Mouse (Mus musculus) midbrain, embryonic 13.5 days (tissue): Measurements from ENCODE around the gene Epp13. TPM values are rescaled to one million over a fixed set of nuclear protein-coding genes. Genes with fewer than 3 reads are reported as not detected.
"Not testable (repeated sequence)": the region's sequence is repeated elsewhere in the genome, so short reads cannot be mapped to it uniquely, and the experiment has no call there.

ENCODE experiments used
- ATAC-seq: fragments of 200-750 bp; cut with Nextera tagmentation; 2 replicates; pipeline ENCODE4 v1.8.0; 2017; ENCODE audit warnings: mild to moderate bottlenecking, moderate TSS enrichment, moderate library complexity
- H3K27ac ChIP-seq: fragments of 300-500 bp; sonication (generic); 2 replicates; pipeline ENCODE4 v1.5.1; 2015; ENCODE audit warnings: inconsistent platforms, mild to moderate bottlenecking, moderate library complexity
- H3K27me3 ChIP-seq: fragments of 300-500 bp; sonication (generic); 2 replicates; pipeline ENCODE4 v1.6.1; 2015; ENCODE audit warnings: mild to moderate bottlenecking, inconsistent platforms
- H3K36me3 ChIP-seq: fragments of 300-500 bp; sonication (generic); 2 replicates; pipeline ENCODE4 v1.6.1; 2015; ENCODE audit warnings: mild to moderate bottlenecking, inconsistent platforms
- H3K4me1 ChIP-seq: fragments of 300-500 bp; sonication (generic); replicated peaks from 2 replicates; pipeline ENCODE4 v1.6.1; 2015; ENCODE audit warnings: inconsistent platforms
- H3K4me2 ChIP-seq: fragments of 300-500 bp; sonication (generic); replicated peaks from 2 replicates; pipeline ENCODE4 v1.6.1; 2015; ENCODE audit warnings: moderate library complexity, mild to moderate bottlenecking, inconsistent platforms
- H3K4me3 ChIP-seq: fragments of 300-500 bp; sonication (generic); replicated peaks from 2 replicates; pipeline ENCODE4 v1.5.1; 2015; ENCODE audit warnings: mild to moderate bottlenecking, inconsistent platforms
- H3K9ac ChIP-seq: fragments of 300-500 bp; sonication (generic); replicated peaks from 2 replicates; pipeline ENCODE4 v1.6.1; 2015; ENCODE audit warnings: mild to moderate bottlenecking, inconsistent platforms
- H3K9me3 ChIP-seq: fragments of 300-500 bp; sonication (generic); 2 replicates; pipeline ENCODE4 v1.6.1; 2016; ENCODE audit warnings: mild to moderate bottlenecking, inconsistent platforms
- WGBS: fragments of 180-500 bp; shearing (Covaris S2); methylation state at CpG from one replicate; pipeline ENCODE4 v1.1.7; 2015; 5-methylcytosine and 5-hydroxymethylcytosine counted together
- polyA plus RNA-seq: library from polyadenylated mRNA; unstranded; fragments of >200 nt; fragmentation: Nextera tagmentation; extraction: Ambion mirVana; gene quantifications from 2 replicates; pipeline ENCODE4 v1.2.1, GENCODE M21; 2015

Gene Epp13
- polyA plus RNA-seq, 1 experiment from 2014 or later: not detected

GRCm38 (mm10) chr7:6286921-6287531, 34.5 kb downstream of the Epp13 start:
- Histone ChIP-seq H3K27ac (peak overlapping the region; percentile 74), H3K36me3 (peaks cover 7% of the 10 kb centered on the region; the same call in 1 of the 2 replicates), H3K27me3 (no peaks in the 10 kb centered on the region), H3K4me1 (peaks cover 29% of the 10 kb centered on the region), H3K9ac (peak overlapping the region; percentile 73), H3K4me3 (peak overlapping the region; percentile 56), H3K4me2 (peak overlapping the region; percentile 70), H3K9me3 (no peaks in the 10 kb centered on the region)
- ATAC-seq: peak; percentile 34
- 24% methylated on average over 15 of the region's 15 CpGs for WGBS

- H3K9me3 ChIP-seq, H3K9ac ChIP-seq, H3K4me3 ChIP-seq, H3K4me2 ChIP-seq, ATAC-seq, H3K27me3 ChIP-seq, H3K27ac ChIP-seq: not testable (repeated sequence)
- peaks cover 42% of the 10 kb centered on the region for H3K36me3 ChIP-seq
- 95% methylated on average over 6 of the region's 6 CpGs for WGBS
- H3K4me1 ChIP-seq: peaks cover 21% of the 10 kb centered on the region
Observed at GRCm38 (mm10) chr7:6291121-6291520, 38.6 kb downstream of the Epp13 start.

GRCm38 (mm10) chr7:6300796-6301195, 48.3 kb downstream of the Epp13 start:
- 80% methylated on average over 11 of the region's 11 CpGs for WGBS
- not testable (repeated sequence) for H3K27ac ChIP-seq, H3K9me3 ChIP-seq, H3K4me3 ChIP-seq, ATAC-seq, H3K27me3 ChIP-seq, H3K4me1 ChIP-seq, H3K9ac ChIP-seq, H3K4me2 ChIP-seq
- H3K36me3 ChIP-seq: peaks cover 67% of the 10 kb centered on the region

- Histone ChIP-seq H3K4me3 (peak overlapping the region; percentile 46), H3K9me3 (no peaks in the 10 kb centered on the region), H3K27ac (peak overlapping the region; percentile 88), H3K9ac (peak overlapping the region; percentile 74), H3K4me1 (peaks cover 17% of the 10 kb centered on the region), H3K36me3 (peaks cover 15% of the 10 kb centered on the region), H3K27me3 (no peaks in the 10 kb centered on the region), H3K4me2 (peak overlapping the region; percentile 56)
- 15% methylated on average over 23 of the region's 23 CpGs for WGBS
- ATAC-seq: peak; percentile 92
Observed at GRCm38 (mm10) chr7:6330458-6331232, 78.1 kb downstream of the Epp13 start.

GRCm38 (mm10) chr7:6331233-6331956, 78.9 kb downstream of the Epp13 start, which contains the start of gene Zfp583:
Gene Zfp583, minus strand, starts transcription at chr7:6331285.
- 5% methylated on average over 31 of the region's 31 CpGs for WGBS
- ATAC-seq: peak; percentile 93
- peak within 1 kb of the TSS; percentile 46 for H3K4me3 ChIP-seq

More at GRCm38 (mm10) chr7:6331233-6331956, 78.9 kb downstream of the Epp13 start, which contains the start of gene Zfp583:
- H3K9ac ChIP-seq: peak within 1 kb of the TSS; percentile 74
- peak within 1 kb of the TSS; percentile 88 for H3K27ac ChIP-seq
- no peaks in the 10 kb centered on the region for H3K27me3 ChIP-seq
- no peaks in the 10 kb centered on the region for H3K9me3 ChIP-seq
- peaks cover 17% of the 10 kb centered on the region for H3K4me1 ChIP-seq
- peaks cover 12% of the 10 kb centered on the region for H3K36me3 ChIP-seq
- H3K4me2 ChIP-seq: peak within 1 kb of the TSS; percentile 56

Other genes with a start within 250 kb of the Epp13 start
- gene Vmn1r65, start 241.7 kb upstream of the Epp13 start, polyA plus RNA-seq: not detected in 2 replicates
- gene Nlrp4c, start 207.5 kb upstream of the Epp13 start, polyA plus RNA-seq: not detected in 2 replicates
- gene Zfp787, start 96.7 kb upstream of the Epp13 start, polyA plus RNA-seq: 22.4 and 27.6 TPM in 2 replicates
- 84.7 and 95.4 TPM in 2 replicates for gene Zfp444, start 80.5 kb upstream of the Epp13 start, polyA plus RNA-seq
- not detected in 2 replicates for gene Galp, start 55.6 kb upstream of the Epp13 start, polyA plus RNA-seq
- gene Zscan5b, start 30.4 kb upstream of the Epp13 start, polyA plus RNA-seq: not detected in 2 replicates
- gene Zfp667, start 33.9 kb downstream of the Epp13 start, polyA plus RNA-seq: 15.8 and 18.8 TPM in 2 replicates
- gene Zfp583, start 78.6 kb downstream of the Epp13 start, polyA plus RNA-seq: 11.7 and 12.9 TPM in 2 replicates
- 7.0 and 7.2 TPM in 2 replicates for gene Gm3854, start 91.0 kb downstream of the Epp13 start, polyA plus RNA-seq
- 4.3 and 4.6 TPM in 2 replicates for gene Zfp78, start 110.6 kb downstream of the Epp13 start, polyA plus RNA-seq
- gene Zfp28, start 130.6 kb downstream of the Epp13 start, polyA plus RNA-seq: 16.2 and 18.5 TPM in 2 replicates
- 2.4 and 3.4 TPM in 2 replicates for gene Smim17, start 146.0 kb downstream of the Epp13 start, polyA plus RNA-seq
- gene Gm20715, start 157.6 kb downstream of the Epp13 start, polyA plus RNA-seq: 0.06 and 0.07 TPM in 2 replicates
- not detected in 2 replicates for gene Olfr1344, start 186.0 kb downstream of the Epp13 start, polyA plus RNA-seq
- not detected in 2 replicates for gene Olfr1336, start 203.5 kb downstream of the Epp13 start, polyA plus RNA-seq
- not detected in 2 replicates for gene Olfr1346, start 214.4 kb downstream of the Epp13 start, polyA plus RNA-seq
- gene Olfr5, start 234.2 kb downstream of the Epp13 start, polyA plus RNA-seq: not detected in 2 replicates
- gene Olfr1347, start 247.0 kb downstream of the Epp13 start, polyA plus RNA-seq: not detected in 2 replicates